Mouse (Mus musculus): ENCODE measurements around the gene Cbarp.

Gene Cbarp

DNA sequence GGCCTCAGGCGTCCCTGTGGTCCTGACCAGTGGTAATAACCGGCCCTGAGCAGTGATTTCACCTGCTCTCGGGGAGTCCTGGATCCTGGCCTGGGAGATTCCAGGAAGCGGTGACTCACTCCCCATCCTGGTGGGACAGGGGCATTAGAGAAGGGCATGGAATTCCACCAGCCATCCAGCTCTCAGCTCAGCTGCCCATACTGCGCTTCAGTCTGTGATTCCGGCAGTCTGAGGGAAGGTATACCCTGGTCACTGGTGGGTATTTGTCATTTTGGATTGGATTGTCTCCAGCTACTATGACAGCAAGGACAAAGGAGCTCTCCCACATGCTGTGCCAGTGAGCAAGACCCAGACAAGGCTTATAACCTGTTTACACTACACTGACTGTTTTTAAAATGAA is 33.0 kb downstream of the Cbarp start:
- H3K4me3 ChIP-seq (replicated peaks; ENCODE audit: low read length), result no peak overlapping the region
- no peaks in the 10 kb centered on the region for H3K27me3 ChIP-seq (ENCODE audit: insufficient read depth, low read length)
- H3K4me1 ChIP-seq (replicated peaks; ENCODE audit: low read depth, low read length), result peaks cover 52% of the 10 kb centered on the region
- H3K9me3 ChIP-seq (ENCODE audit: low read length), result no peaks in the 10 kb centered on the region
- TF ChIP-seq CTCF (conservative IDR thresholded peaks at IDR 0.05; ENCODE audit: low read length) (no peak), POU5F1 (IDR thresholded peaks at IDR 0.05; ENCODE audit: borderline replicate concordance, low read length) (no peak)
- H3K36me3 ChIP-seq (ENCODE audit: insufficient read depth, low read length), result no peaks in the 10 kb centered on the region

DNA sequence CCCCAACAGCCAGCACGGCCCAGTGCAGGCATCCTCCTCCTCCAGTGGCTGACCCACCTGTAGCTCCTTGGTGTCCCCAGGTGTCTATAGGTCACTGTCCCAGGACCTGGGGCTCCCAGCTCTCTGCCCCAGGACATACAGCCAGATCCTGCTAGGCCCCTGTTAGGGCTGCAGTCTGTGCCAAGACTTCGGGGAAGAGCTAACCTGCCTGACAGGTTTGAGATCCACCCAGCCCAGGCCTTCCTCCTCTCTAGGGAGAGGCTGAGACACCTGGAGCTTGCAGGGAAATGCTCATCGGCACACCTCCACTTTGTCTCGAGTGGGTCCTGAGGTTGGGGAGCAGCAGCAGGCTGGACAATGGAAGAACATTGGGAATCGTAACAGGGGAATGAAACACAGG is 34.7 kb downstream of the Cbarp start:
- Histone ChIP-seq H3K4me3 (replicated peaks; ENCODE audit: low read length) (peak overlapping the region; percentile 69), H3K27me3 (ENCODE audit: insufficient read depth, low read length) (no peaks in the 10 kb centered on the region), H3K9me3 (ENCODE audit: low read length) (no peaks in the 10 kb centered on the region), H3K36me3 (ENCODE audit: insufficient read depth, low read length) (no peaks in the 10 kb centered on the region), H3K4me1 (replicated peaks; ENCODE audit: low read depth, low read length) (peaks cover 58% of the 10 kb centered on the region)
- TF ChIP-seq CTCF (conservative IDR thresholded peaks at IDR 0.05; ENCODE audit: low read length), result no peak
- TF ChIP-seq POU5F1 (IDR thresholded peaks at IDR 0.05; ENCODE audit: borderline replicate concordance, low read length), result no peak
- TF ChIP-seq NANOG (IDR thresholded peaks at IDR 0.05; ENCODE audit: borderline replicate concordance, low read length), result no peak

DNA sequence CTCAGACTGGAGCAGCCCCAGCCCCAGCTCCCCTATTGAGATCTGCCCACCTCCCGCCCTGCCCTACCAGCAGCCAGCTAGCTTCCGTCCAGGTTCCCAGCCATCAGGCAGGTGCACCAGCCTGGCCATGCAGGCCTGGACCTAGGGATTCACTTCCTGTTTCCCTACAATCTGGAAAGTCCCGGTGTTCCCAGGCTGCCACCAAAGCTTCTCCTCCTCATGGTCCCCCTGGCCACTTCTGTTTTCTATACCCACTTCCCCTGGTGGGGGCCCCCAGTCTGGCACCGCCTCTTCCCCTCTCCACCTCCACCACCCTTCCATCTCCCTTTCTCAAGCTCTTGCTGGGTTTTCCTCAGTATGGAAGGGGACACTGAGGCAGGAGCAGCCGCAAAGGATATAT is 35.2 kb downstream of the Cbarp start, which contains the start of gene Sbno2:
Sbno2 (minus strand) TSS at position 112 of the 400 bp plus-strand sequence.
- TF ChIP-seq NANOG (IDR thresholded peaks at IDR 0.05; ENCODE audit: borderline replicate concordance, low read length) (no peak), POU5F1 (IDR thresholded peaks at IDR 0.05; ENCODE audit: borderline replicate concordance, low read length) (no peak), CTCF (conservative IDR thresholded peaks at IDR 0.05; ENCODE audit: low read length) (no peak)
- Histone ChIP-seq H3K27me3 (ENCODE audit: insufficient read depth, low read length) (no peaks in the 10 kb centered on the region), H3K4me3 (replicated peaks; ENCODE audit: low read length) (peak within 1 kb of the TSS; percentile 69), H3K36me3 (ENCODE audit: insufficient read depth, low read length) (peaks cover 2% of the 10 kb centered on the region), H3K4me1 (replicated peaks; ENCODE audit: low read depth, low read length) (peaks cover 60% of the 10 kb centered on the region), H3K9me3 (ENCODE audit: low read length) (no peaks in the 10 kb centered on the region)

DNA sequence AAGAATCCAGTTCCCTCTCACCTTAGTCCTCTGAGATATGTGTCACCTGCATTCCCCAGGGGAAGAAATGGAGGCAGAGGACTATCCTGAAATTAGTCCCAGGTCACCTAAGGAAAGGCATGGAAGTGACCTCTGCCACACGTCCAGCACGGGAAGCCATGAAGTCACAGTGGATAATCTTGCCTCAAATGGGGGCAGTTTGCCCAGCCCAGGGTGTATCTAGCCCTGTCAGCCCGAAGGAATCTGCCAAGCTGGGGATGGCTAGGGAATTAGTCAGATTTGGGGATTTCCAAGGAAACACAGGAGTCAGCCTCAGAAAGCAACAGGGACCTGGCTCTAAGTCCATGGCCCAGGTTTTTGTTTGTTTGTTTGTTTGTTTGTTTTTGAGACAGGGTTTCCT is 36.5 kb downstream of the Cbarp start:
- H3K4me3 ChIP-seq (replicated peaks; ENCODE audit: low read length), result no peak overlapping the region
- no peaks in the 10 kb centered on the region for H3K27me3 ChIP-seq (ENCODE audit: insufficient read depth, low read length)
- H3K36me3 ChIP-seq (ENCODE audit: insufficient read depth, low read length), result peaks cover 15% of the 10 kb centered on the region
- peaks cover 65% of the 10 kb centered on the region for H3K4me1 ChIP-seq (replicated peaks; ENCODE audit: low read depth, low read length)
- no peaks in the 10 kb centered on the region for H3K9me3 ChIP-seq (ENCODE audit: low read length)
- TF ChIP-seq CTCF (conservative IDR thresholded peaks at IDR 0.05; ENCODE audit: low read length), result no peak

DNA sequence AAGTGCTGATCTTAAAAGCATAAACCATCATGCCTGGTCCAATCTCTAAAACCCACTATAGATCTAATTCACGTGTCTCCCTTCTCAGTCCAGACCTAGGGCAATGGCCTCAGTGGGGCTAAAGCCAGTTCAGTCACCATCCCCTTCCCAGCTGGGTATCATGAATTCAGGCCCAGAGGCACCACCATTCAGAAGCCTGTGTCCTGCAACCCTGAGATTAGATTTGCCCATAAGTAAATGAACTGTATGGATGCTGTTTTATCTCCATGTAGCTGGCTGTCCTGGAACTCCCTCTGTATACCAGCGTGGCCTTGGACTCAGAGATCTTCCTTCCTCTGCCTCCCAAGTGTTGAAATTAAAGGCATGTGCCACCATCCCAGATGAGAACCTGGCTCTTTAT is 37.6 kb downstream of the Cbarp start:
- H3K4me1 ChIP-seq (replicated peaks; ENCODE audit: low read depth, low read length), result peaks cover 76% of the 10 kb centered on the region

DNA sequence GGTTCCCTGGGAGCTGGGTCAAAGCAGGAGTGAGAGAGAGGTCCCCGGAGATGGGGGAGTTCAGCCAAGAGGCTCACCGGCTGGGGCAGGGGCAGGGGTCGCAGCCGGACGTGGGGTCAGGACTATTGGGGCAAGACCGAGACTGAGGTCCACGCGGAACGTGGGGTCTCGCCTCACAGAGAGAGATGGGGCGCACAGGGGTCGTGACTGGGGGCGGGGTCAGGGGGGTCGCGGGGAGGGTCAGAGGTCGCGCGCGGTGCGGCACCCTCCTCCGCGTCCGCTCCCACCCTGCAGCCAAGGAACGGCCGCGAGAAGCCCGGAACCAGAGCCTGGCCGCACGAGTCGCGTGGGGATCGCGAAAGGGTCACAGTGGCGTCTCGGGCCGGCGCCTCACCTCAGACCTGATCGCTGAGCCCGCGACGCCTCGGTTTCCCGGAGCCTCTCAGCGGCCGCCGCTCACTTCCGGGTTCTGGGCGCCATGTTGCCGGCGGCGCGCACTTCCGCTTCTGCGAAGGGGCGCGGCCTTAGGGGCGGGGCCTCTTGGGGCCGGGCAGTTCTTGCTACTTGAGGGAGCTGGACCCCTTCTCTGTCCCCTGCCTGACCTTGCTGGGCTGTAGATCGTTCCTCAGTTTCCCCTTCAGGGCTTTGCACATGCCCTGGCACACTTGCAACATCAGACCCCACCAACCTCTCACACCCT is 38.3 kb downstream of the Cbarp start:
- Histone ChIP-seq H3K4me1 (replicated peaks; ENCODE audit: low read depth, low read length) (peaks cover 78% of the 10 kb centered on the region), H3K36me3 (ENCODE audit: insufficient read depth, low read length) (peaks cover 17% of the 10 kb centered on the region)
- TF ChIP-seq POU5F1 (IDR thresholded peaks at IDR 0.05; ENCODE audit: borderline replicate concordance, low read length) (no peak), NANOG (IDR thresholded peaks at IDR 0.05; ENCODE audit: borderline replicate concordance, low read length) (no peak), CTCF (conservative IDR thresholded peaks at IDR 0.05; ENCODE audit: low read length) (no peak)

More for the DNA sequence above, 37.6 kb downstream of the Cbarp start:
- Histone ChIP-seq H3K9me3 (ENCODE audit: low read length) (no peaks in the 10 kb centered on the region), H3K4me3 (replicated peaks; ENCODE audit: low read length) (peak overlapping the region; percentile 89), H3K36me3 (ENCODE audit: insufficient read depth, low read length) (peaks cover 17% of the 10 kb centered on the region), H3K27me3 (ENCODE audit: insufficient read depth, low read length) (no peaks in the 10 kb centered on the region)
- TF ChIP-seq POU5F1 (IDR thresholded peaks at IDR 0.05; ENCODE audit: borderline replicate concordance, low read length), result no peak
- TF ChIP-seq CTCF (conservative IDR thresholded peaks at IDR 0.05; ENCODE audit: low read length), result no peak
- TF ChIP-seq NANOG (IDR thresholded peaks at IDR 0.05; ENCODE audit: borderline replicate concordance, low read length), result no peak

DNA sequence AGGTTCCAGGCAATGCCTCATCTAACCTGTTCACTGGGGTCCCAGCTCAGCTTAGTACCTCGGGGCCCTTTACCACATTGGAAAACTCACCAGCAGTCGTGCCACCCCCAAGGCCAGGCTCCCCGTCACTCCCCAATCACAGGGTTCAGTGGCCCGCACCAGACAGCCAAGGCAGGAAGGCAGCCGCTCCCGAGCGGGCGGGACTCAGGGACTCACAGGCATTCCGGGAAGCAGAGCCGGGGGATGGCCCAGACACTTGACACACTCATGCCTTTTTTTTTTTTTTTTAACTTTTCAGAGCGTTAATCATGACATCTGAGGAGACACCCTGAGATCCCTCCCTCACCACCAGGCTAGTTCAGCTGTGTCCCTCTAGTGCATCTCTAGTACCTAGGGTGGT is 39.7 kb downstream of the Cbarp start:
- H3K36me3 ChIP-seq (ENCODE audit: insufficient read depth, low read length), result peaks cover 27% of the 10 kb centered on the region
- peak overlapping the region; percentile 89 for H3K4me3 ChIP-seq (replicated peaks; ENCODE audit: low read length)
- no peaks in the 10 kb centered on the region for H3K27me3 ChIP-seq (ENCODE audit: insufficient read depth, low read length)
- H3K4me1 ChIP-seq (replicated peaks; ENCODE audit: low read depth, low read length), result peaks cover 85% of the 10 kb centered on the region
- H3K9me3 ChIP-seq (ENCODE audit: low read length), result no peaks in the 10 kb centered on the region
- no peak for TF ChIP-seq CTCF (conservative IDR thresholded peaks at IDR 0.05; ENCODE audit: low read length)

More for the DNA sequence above, 38.3 kb downstream of the Cbarp start:
- no peaks in the 10 kb centered on the region for H3K9me3 ChIP-seq (ENCODE audit: low read length)
- peak overlapping the region; percentile 89 for H3K4me3 ChIP-seq (replicated peaks; ENCODE audit: low read length)
- no peaks in the 10 kb centered on the region for H3K27me3 ChIP-seq (ENCODE audit: insufficient read depth, low read length)

DNA sequence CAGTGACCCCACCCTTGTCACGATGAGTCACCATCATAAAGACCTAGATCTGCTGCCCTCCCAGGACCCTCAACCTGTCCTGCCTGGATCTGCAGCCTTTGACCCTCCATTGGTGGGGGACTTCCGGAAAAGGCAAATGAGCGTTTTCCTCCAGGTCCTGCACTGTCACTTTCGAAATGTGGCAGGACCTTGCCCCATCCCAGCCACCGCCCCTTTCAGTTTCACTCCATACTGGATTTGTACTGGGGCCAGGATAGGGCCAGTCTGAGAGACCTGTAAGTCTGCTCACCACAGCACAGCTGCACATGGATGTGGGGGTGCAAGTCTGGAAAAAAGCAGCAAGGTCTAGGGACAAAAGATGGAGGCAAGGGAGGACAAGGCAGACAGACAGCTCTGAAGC is 42.0 kb downstream of the Cbarp start:
- no peak overlapping the region for H3K4me3 ChIP-seq (replicated peaks; ENCODE audit: low read length)
- TF ChIP-seq NANOG (IDR thresholded peaks at IDR 0.05; ENCODE audit: borderline replicate concordance, low read length), result no peak
- TF ChIP-seq CTCF (conservative IDR thresholded peaks at IDR 0.05; ENCODE audit: low read length), result no peak
- no peak for TF ChIP-seq POU5F1 (IDR thresholded peaks at IDR 0.05; ENCODE audit: borderline replicate concordance, low read length)
- peaks cover 41% of the 10 kb centered on the region for H3K36me3 ChIP-seq (ENCODE audit: insufficient read depth, low read length)
- H3K27me3 ChIP-seq (ENCODE audit: insufficient read depth, low read length), result no peaks in the 10 kb centered on the region
- H3K9me3 ChIP-seq (ENCODE audit: low read length), result no peaks in the 10 kb centered on the region
- peaks cover 90% of the 10 kb centered on the region for H3K4me1 ChIP-seq (replicated peaks; ENCODE audit: low read depth, low read length)

DNA sequence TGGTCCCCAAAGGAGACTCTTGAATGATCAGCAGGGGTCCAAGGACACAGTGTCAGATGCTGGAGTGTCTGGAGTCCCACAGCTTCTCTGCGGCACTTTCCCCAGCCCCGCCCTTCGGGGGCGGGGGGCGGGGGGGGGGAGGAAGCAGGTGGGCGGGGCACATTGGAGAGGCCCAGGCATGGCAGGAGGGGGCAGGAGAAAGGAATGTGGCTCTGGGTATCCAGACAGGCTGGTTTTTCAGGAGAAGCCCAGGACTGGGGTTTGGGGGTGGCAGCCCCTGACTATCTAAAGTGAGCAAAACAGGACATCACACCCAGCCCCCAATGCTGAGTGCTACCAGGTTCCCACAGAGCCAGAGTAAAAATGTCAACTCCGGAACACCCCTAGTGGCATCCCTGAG is 43.4 kb downstream of the Cbarp start:
- Histone ChIP-seq H3K27me3 (ENCODE audit: insufficient read depth, low read length) (no peaks in the 10 kb centered on the region), H3K4me3 (replicated peaks; ENCODE audit: low read length) (peak overlapping the region; percentile 35; the same call in 1 of the 2 replicates), H3K4me1 (replicated peaks; ENCODE audit: low read depth, low read length) (peaks cover 95% of the 10 kb centered on the region), H3K36me3 (ENCODE audit: insufficient read depth, low read length) (peaks cover 53% of the 10 kb centered on the region), H3K9me3 (ENCODE audit: low read length) (no peaks in the 10 kb centered on the region)
- TF ChIP-seq NANOG (IDR thresholded peaks at IDR 0.05; ENCODE audit: borderline replicate concordance, low read length) (no peak), CTCF (conservative IDR thresholded peaks at IDR 0.05; ENCODE audit: low read length) (no peak)

Measured in E14TG2a.4 (cell line).